Mouse (Mus musculus) spleen, postnatal 14 days (tissue): ENCODE measurements around the gene Rmi2.
"Not testable (repeated sequence)": the region's sequence is repeated elsewhere in the genome, so short reads cannot be mapped to it uniquely, and the experiment has no call there.

Source experiments
- DNase-seq, 2 experiments: peaks; one replicate each; pipeline ENCODE4 v3.0.0; 2021 to 2022; ENCODE audit warnings: low spot score in 2 of 2

The Rmi2 gene

GRCm38 (mm10) chr16:10834911-10835587 lies at the start of gene Rmi2:
TSS of gene Rmi2 (plus strand) at chr16:10835059.
- peak; percentile 73 to 80 for DNase-seq

- peak; percentile 70 to 74 for DNase-seq
These were observed 49.3 kb upstream of the Rmi2 start, which contains the start of gene Socs1 for GRCm38 (mm10) chr16:10785371-10786231. TSS of gene Socs1 (minus strand) at chr16:10785536.

GRCm38 (mm10) chr16:10786288-10786687 lies 48.6 kb upstream of the Rmi2 start:
- DNase-seq = peak; percentile 49 to 71

- DNase-seq = no peak
These were observed 47.9 kb upstream of the Rmi2 start for GRCm38 (mm10) chr16:10786782-10787547.

- no peak for DNase-seq
These were observed 47.3 kb upstream of the Rmi2 start for GRCm38 (mm10) chr16:10787548-10788058.

GRCm38 (mm10) chr16:10788271-10788670 lies 46.6 kb upstream of the Rmi2 start, which contains the start of gene Tnp2:
TSS of gene Tnp2 (minus strand) at chr16:10788660.
- DNase-seq = no peak

- DNase-seq = no peak
These were observed 46.0 kb upstream of the Rmi2 start for GRCm38 (mm10) chr16:10788866-10789265.

GRCm38 (mm10) chr16:10790702-10791101 lies 44.2 kb upstream of the Rmi2 start, which contains the start of gene Prm3:
TSS of gene Prm3 (minus strand) at chr16:10790914.
- no peak for DNase-seq

- DNase-seq = no peak
These were observed 38.8 kb upstream of the Rmi2 start, which contains the start of gene Prm2 for GRCm38 (mm10) chr16:10796034-10796433. TSS of gene Prm2 (minus strand) at chr16:10796134.

- DNase-seq = not testable (repeated sequence)
These were observed 32.4 kb upstream of the Rmi2 start for GRCm38 (mm10) chr16:10802420-10802819.

- DNase-seq = peak in 1 of 2 experiments; percentile 21
These were observed 28.9 kb upstream of the Rmi2 start, which contains the start of gene Prm1 for GRCm38 (mm10) chr16:10805789-10806527. TSS of gene Prm1 (minus strand) at chr16:10805839.

GRCm38 (mm10) chr16:10810376-10810775 lies 24.5 kb upstream of the Rmi2 start:
- no peak for DNase-seq

- DNase-seq = no peak
These were observed 21.9 kb upstream of the Rmi2 start, which contains the start of gene Gm11172 for GRCm38 (mm10) chr16:10812865-10813371. TSS of gene Gm11172 (plus strand) at chr16:10812915.

GRCm38 (mm10) chr16:10813726-10814125 lies 21.1 kb upstream of the Rmi2 start:
- DNase-seq = no peak

GRCm38 (mm10) chr16:10814864-10815263 lies 20.0 kb upstream of the Rmi2 start:
- DNase-seq = no peak

GRCm38 (mm10) chr16:10818579-10819135 lies 16.2 kb upstream of the Rmi2 start:
- no peak for DNase-seq

- DNase-seq = no peak
These were observed 14.9 kb upstream of the Rmi2 start for GRCm38 (mm10) chr16:10819966-10820365.

- DNase-seq = no peak
These were observed 13.5 kb upstream of the Rmi2 start for GRCm38 (mm10) chr16:10821387-10821786.

GRCm38 (mm10) chr16:10824536-10824935 lies 10.3 kb upstream of the Rmi2 start:
- no peak for DNase-seq

- no peak for DNase-seq
These were observed 9.0 kb upstream of the Rmi2 start for GRCm38 (mm10) chr16:10825840-10826239.
